Mouse (Mus musculus) midbrain, embryonic 12.5 days (tissue): ENCODE data around the gene Agbl1. TPM values are rescaled to one million over a fixed set of nuclear protein-coding genes. Genes with fewer than 3 reads are reported as not detected.
A peak's percentile ranks its signal among the peaks of the same experiment; 100 is the strongest.

Source experiments
- ATAC-seq: fragments of 200-750 bp; cut with Nextera tagmentation; 2 replicates; pipeline ENCODE4 v1.8.0; 2017; ENCODE audit warnings: low read depth, moderate TSS enrichment, moderate library complexity; ENCODE audit not compliant: low FRiP score
- H3K27ac ChIP-seq: fragments of 300-500 bp; sonication (generic); replicated peaks from 2 replicates; pipeline ENCODE4 v1.5.1; 2016; ENCODE audit warnings: mild to moderate bottlenecking
- H3K27me3 ChIP-seq: fragments of 300-500 bp; sonication (generic); 2 replicates; pipeline ENCODE4 v1.6.1; 2016; ENCODE audit warnings: mild to moderate bottlenecking
- H3K36me3 ChIP-seq: fragments of 300-500 bp; sonication (generic); 2 replicates; pipeline ENCODE4 v1.6.1; 2016
- H3K4me1 ChIP-seq: fragments of 300-500 bp; sonication (generic); 2 replicates; pipeline ENCODE4 v1.6.1; 2016
- H3K4me2 ChIP-seq: fragments of 300-500 bp; sonication (generic); replicated peaks from 2 replicates; pipeline ENCODE4 v1.6.1; 2016; ENCODE audit warnings: mild to moderate bottlenecking, moderate library complexity
- H3K4me3 ChIP-seq: fragments of 300-500 bp; sonication (generic); 2 replicates; pipeline ENCODE4 v1.5.1; 2016; ENCODE audit warnings: mild to moderate bottlenecking
- H3K9ac ChIP-seq: fragments of 300-500 bp; sonication (generic); replicated peaks from 2 replicates; pipeline ENCODE4 v1.6.1; 2016; ENCODE audit warnings: mild to moderate bottlenecking, moderate library complexity
- H3K9me3 ChIP-seq: fragments of 300-500 bp; sonication (generic); 2 replicates; pipeline ENCODE4 v1.6.1; 2016; ENCODE audit warnings: mild to moderate bottlenecking
- WGBS: fragments of 180-500 bp; shearing (Covaris S2); methylation state at CpG from one replicate; pipeline ENCODE4 v1.1.7; 2016; 5-methylcytosine and 5-hydroxymethylcytosine counted together
- polyA plus RNA-seq: library from polyadenylated mRNA; unstranded; fragments of >200 nt; fragmentation: Nextera tagmentation; extraction: Ambion mirVana; gene quantifications from 2 replicates; pipeline ENCODE4 v1.2.1, GENCODE M21; 2016

Gene Agbl1
- polyA plus RNA-seq, 1 experiment from 2014 or later: 0.06 TPM

GRCm38 (mm10) chr7:76842146-76842545, 612.5 kb downstream of the Agbl1 start:
- no peaks in the 10 kb centered on the region for H3K9me3 ChIP-seq
- H3K9ac ChIP-seq: no peak overlapping the region
- H3K27ac ChIP-seq: no peak overlapping the region
- H3K4me2 ChIP-seq: no peak overlapping the region
- H3K4me1 ChIP-seq: no peaks in the 10 kb centered on the region
- H3K27me3 ChIP-seq: no peaks in the 10 kb centered on the region
- no peak overlapping the region for H3K4me3 ChIP-seq
- 86% methylated on average over 3 of the region's 3 CpGs for WGBS
- H3K36me3 ChIP-seq: no peaks in the 10 kb centered on the region
- ATAC-seq: no peak

GRCm38 (mm10) chr7:76889416-76890209, 659.9 kb downstream of the Agbl1 start:
- no peaks in the 10 kb centered on the region for H3K36me3 ChIP-seq
- H3K27me3 ChIP-seq: no peaks in the 10 kb centered on the region
- ATAC-seq: peak; percentile 34; the same call in 1 of the 2 replicates
- 38% methylated on average over 22 of the region's 22 CpGs for WGBS
- H3K9ac ChIP-seq: no peak overlapping the region
- no peak overlapping the region for H3K27ac ChIP-seq
- peak overlapping the region; percentile 12; the same call in 1 of the 2 replicates for H3K4me3 ChIP-seq
- H3K9me3 ChIP-seq: no peaks in the 10 kb centered on the region
- H3K4me1 ChIP-seq: no peaks in the 10 kb centered on the region
- peak overlapping the region; percentile 42 for H3K4me2 ChIP-seq

- H3K4me1 ChIP-seq: no peaks in the 10 kb centered on the region
- H3K4me3 ChIP-seq: no peak overlapping the region
- no peak overlapping the region for H3K27ac ChIP-seq
- 93% methylated on average over 1 of the region's 1 CpGs for WGBS
- no peak for ATAC-seq
- H3K27me3 ChIP-seq: no peaks in the 10 kb centered on the region
- H3K4me2 ChIP-seq: no peak overlapping the region
- no peaks in the 10 kb centered on the region for H3K36me3 ChIP-seq
- no peak overlapping the region for H3K9ac ChIP-seq
- H3K9me3 ChIP-seq: no peaks in the 10 kb centered on the region
Measured at GRCm38 (mm10) chr7:76904096-76904495, 674.4 kb downstream of the Agbl1 start.

- H3K4me1 ChIP-seq: no peaks in the 10 kb centered on the region
- no peak overlapping the region for H3K9ac ChIP-seq
- WGBS: 91% methylated on average over 5 of the region's 5 CpGs
- no peaks in the 10 kb centered on the region for H3K27me3 ChIP-seq
- no peaks in the 10 kb centered on the region for H3K9me3 ChIP-seq
- H3K4me3 ChIP-seq: no peak overlapping the region
- H3K27ac ChIP-seq: no peak overlapping the region
- H3K36me3 ChIP-seq: no peaks in the 10 kb centered on the region
- H3K4me2 ChIP-seq: no peak overlapping the region
- ATAC-seq: no peak
Measured at GRCm38 (mm10) chr7:76911672-76912071, 682.0 kb downstream of the Agbl1 start.

GRCm38 (mm10) chr7:76918871-76919270, 689.2 kb downstream of the Agbl1 start:
- H3K27me3 ChIP-seq: no peaks in the 10 kb centered on the region
- no peaks in the 10 kb centered on the region for H3K36me3 ChIP-seq
- H3K9ac ChIP-seq: no peak overlapping the region
- H3K27ac ChIP-seq: no peak overlapping the region
- no peak for ATAC-seq
- no peak overlapping the region for H3K4me3 ChIP-seq
- no peaks in the 10 kb centered on the region for H3K9me3 ChIP-seq
- no peak overlapping the region for H3K4me2 ChIP-seq
- H3K4me1 ChIP-seq: no peaks in the 10 kb centered on the region

DNA sequence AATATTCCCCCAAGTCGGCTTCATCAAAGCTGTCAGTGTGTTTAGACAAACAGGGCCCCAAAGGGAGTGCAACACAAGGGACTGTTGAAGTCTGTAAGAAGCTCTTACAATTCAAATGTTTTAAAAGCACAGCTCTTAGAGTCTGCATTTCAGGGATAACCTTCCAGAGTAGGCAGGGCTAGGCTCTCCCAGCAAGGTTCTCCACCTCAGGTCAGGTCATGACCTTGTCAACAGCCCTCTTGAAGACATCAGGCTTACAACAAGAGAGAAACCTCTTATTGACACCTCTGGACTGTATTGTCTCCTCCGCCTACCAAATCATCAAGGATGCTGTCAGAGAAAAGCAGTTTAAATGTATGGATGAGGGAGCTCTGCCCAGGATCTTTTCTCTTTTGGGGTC, 692.0 kb downstream of the Agbl1 start:
- Histone ChIP-seq H3K4me3 (no peak overlapping the region), H3K9me3 (no peaks in the 10 kb centered on the region), H3K9ac (no peak overlapping the region), H3K27me3 (no peaks in the 10 kb centered on the region), H3K27ac (no peak overlapping the region), H3K4me1 (no peaks in the 10 kb centered on the region), H3K36me3 (no peaks in the 10 kb centered on the region), H3K4me2 (no peak overlapping the region)
- no peak for ATAC-seq
- WGBS: 60% methylated on average over 2 of the region's 2 CpGs

GRCm38 (mm10) chr7:76935219-76935618, 705.5 kb downstream of the Agbl1 start:
- Histone ChIP-seq H3K27me3 (no peaks in the 10 kb centered on the region), H3K4me3 (no peak overlapping the region), H3K9me3 (no peaks in the 10 kb centered on the region), H3K36me3 (no peaks in the 10 kb centered on the region), H3K9ac (no peak overlapping the region), H3K27ac (no peak overlapping the region), H3K4me1 (no peaks in the 10 kb centered on the region), H3K4me2 (no peak overlapping the region)
- ATAC-seq: no peak

DNA sequence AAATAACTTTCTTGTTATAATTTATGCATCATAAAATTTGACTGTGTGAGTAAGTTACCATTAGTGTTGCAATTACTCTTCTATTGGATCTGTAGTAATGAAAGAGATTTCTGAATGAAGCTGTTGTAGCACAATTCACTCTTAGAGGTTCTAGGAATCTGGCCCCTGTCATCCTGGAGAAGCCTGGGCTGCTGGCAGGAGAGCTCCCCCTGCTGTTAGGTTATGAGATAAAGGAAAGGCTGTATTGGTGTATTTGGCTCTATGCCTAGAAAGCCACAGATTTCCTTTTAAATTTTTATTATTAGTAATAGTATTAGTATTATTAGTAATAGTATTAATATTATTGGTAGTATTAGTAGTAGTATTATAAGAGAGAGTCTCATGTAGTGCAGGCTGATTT, 711.8 kb downstream of the Agbl1 start:
- no peaks in the 10 kb centered on the region for H3K9me3 ChIP-seq
- no peak overlapping the region for H3K9ac ChIP-seq
- no peaks in the 10 kb centered on the region for H3K36me3 ChIP-seq
- H3K4me1 ChIP-seq: peaks cover 3% of the 10 kb centered on the region; the same call in 1 of the 2 replicates
- no peak overlapping the region for H3K4me3 ChIP-seq
- no peak for ATAC-seq
- no peaks in the 10 kb centered on the region for H3K27me3 ChIP-seq
- no peak overlapping the region for H3K27ac ChIP-seq
- H3K4me2 ChIP-seq: no peak overlapping the region

GRCm38 (mm10) chr7:76971334-76971733, 741.6 kb downstream of the Agbl1 start:
- Histone ChIP-seq H3K9ac (no peak overlapping the region), H3K27me3 (no peaks in the 10 kb centered on the region), H3K27ac (no peak overlapping the region), H3K4me2 (no peak overlapping the region), H3K4me3 (no peak overlapping the region), H3K9me3 (no peaks in the 10 kb centered on the region), H3K4me1 (no peaks in the 10 kb centered on the region), H3K36me3 (no peaks in the 10 kb centered on the region)
- WGBS: 18% methylated on average over 3 of the region's 3 CpGs
- no peak for ATAC-seq

- no peaks in the 10 kb centered on the region for H3K36me3 ChIP-seq
- no peak overlapping the region for H3K27ac ChIP-seq
- no peaks in the 10 kb centered on the region for H3K4me1 ChIP-seq
- H3K4me2 ChIP-seq: no peak overlapping the region
- 92% methylated on average over 3 of the region's 3 CpGs for WGBS
- no peaks in the 10 kb centered on the region for H3K9me3 ChIP-seq
- H3K27me3 ChIP-seq: no peaks in the 10 kb centered on the region
- no peak overlapping the region for H3K4me3 ChIP-seq
- no peak overlapping the region for H3K9ac ChIP-seq
- ATAC-seq: no peak
Measured at GRCm38 (mm10) chr7:77009571-77009970, 779.9 kb downstream of the Agbl1 start.

DNA sequence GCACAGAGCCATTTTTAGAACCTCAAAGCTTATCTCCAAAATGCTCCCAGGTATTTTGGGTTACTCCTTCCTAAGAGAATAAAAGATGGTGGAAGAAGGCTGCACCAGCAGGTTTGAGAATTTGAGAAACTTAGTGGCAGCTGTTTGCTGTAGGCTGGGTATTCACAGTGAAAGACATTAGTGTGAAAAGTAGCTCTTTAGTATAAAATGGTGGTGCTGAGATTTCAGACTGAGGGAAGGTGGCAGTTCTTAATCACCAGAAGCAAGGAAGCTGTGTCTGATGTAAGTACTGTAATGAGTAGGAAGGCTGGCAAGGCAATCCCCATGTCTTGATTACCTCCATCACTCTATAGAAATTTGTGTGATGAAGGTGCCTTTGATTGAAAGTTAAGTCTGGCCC, 799.3 kb downstream of the Agbl1 start:
- Histone ChIP-seq H3K9ac (no peak overlapping the region), H3K27ac (no peak overlapping the region), H3K27me3 (no peaks in the 10 kb centered on the region), H3K4me1 (no peaks in the 10 kb centered on the region), H3K36me3 (no peaks in the 10 kb centered on the region), H3K4me3 (no peak overlapping the region), H3K9me3 (no peaks in the 10 kb centered on the region), H3K4me2 (no peak overlapping the region)
- no peak for ATAC-seq

DNA sequence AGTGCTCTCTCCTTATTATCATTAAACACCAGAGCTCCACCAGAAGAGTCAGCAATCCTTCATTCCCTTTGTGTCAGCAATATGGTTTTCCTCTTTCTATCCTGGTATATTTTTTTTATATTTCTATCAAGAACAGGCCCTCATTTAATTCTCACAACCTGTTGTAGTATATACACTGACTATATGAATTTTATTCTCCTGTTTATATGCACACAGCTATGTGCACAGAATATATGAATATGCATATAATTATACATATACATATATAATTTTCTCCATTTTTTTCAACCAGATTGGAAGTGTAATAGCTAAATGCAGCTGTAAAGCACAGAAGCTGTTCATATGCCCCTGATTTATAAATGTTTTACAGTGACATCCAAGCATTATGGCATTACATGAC, 846.3 kb downstream of the Agbl1 start:
- Histone ChIP-seq H3K27me3 (no peaks in the 10 kb centered on the region), H3K4me3 (no peak overlapping the region), H3K4me2 (no peak overlapping the region), H3K9me3 (no peaks in the 10 kb centered on the region), H3K4me1 (no peaks in the 10 kb centered on the region), H3K36me3 (no peaks in the 10 kb centered on the region), H3K27ac (no peak overlapping the region), H3K9ac (no peak overlapping the region)
- no peak for ATAC-seq

- 68% methylated on average over 1 of the region's 1 CpGs for WGBS
Measured at GRCm38 (mm10) chr7:77087266-77087665, 857.6 kb downstream of the Agbl1 start.

More at GRCm38 (mm10) chr7:77087266-77087665, 857.6 kb downstream of the Agbl1 start:
- H3K9ac ChIP-seq: no peak overlapping the region
- no peak for ATAC-seq
- H3K9me3 ChIP-seq: no peaks in the 10 kb centered on the region
- no peaks in the 10 kb centered on the region for H3K27me3 ChIP-seq
- H3K4me2 ChIP-seq: no peak overlapping the region
- H3K36me3 ChIP-seq: no peaks in the 10 kb centered on the region
- H3K4me1 ChIP-seq: 0 out of 2 replicates have a peak, but pooled peaks cover 3% of the 10 kb centered on the region
- H3K4me3 ChIP-seq: no peak overlapping the region
- no peak overlapping the region for H3K27ac ChIP-seq
